Mouse (Mus musculus): ENCODE results near the gene Dnajc6. TPM values are rescaled to one million over a fixed set of nuclear protein-coding genes. Genes with fewer than 3 reads are reported as not detected.

Dnajc6 gene
- polyA plus RNA-seq, 1 experiment from 2014 or later: 2.0 TPM

DNA sequence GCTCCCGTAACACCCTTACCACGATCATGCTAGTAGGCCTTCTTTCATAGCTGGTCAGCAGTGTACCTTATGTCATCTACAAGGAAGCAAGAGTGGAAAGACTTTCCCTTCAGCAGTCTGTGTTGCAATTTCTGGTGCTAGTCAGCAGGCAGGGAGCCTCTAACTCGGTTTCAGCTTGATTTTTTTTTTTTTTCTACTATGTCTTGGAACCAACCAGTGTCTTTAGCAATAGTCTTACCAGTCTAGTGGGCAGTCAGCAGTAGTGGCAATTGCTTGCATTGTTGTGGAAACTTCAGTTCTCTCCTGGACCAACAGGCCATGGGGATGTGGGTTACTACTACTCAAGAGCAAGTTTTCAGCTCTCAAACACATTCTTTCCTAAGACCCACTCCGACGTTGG is 78.9 kb downstream of the Dnajc6 start:
- no peaks in the 10 kb centered on the region for H3K36me3 ChIP-seq
- H3K4me3 ChIP-seq: no peak overlapping the region
- no peak overlapping the region for H3K27ac ChIP-seq
- 89% methylated on average over 5 of the region's 5 CpGs for WGBS
- H3K27me3 ChIP-seq: no peaks in the 10 kb centered on the region
- H3K9me3 ChIP-seq: no peaks in the 10 kb centered on the region
- H3K4me1 ChIP-seq: no peaks in the 10 kb centered on the region
- H3K4me2 ChIP-seq: no peak overlapping the region
- no peak overlapping the region for H3K9ac ChIP-seq
- no peak for ATAC-seq (ENCODE audit: insufficient number of reproducible peaks, insufficient read depth, low FRiP score, low TSS enrichment, low read depth)

DNA sequence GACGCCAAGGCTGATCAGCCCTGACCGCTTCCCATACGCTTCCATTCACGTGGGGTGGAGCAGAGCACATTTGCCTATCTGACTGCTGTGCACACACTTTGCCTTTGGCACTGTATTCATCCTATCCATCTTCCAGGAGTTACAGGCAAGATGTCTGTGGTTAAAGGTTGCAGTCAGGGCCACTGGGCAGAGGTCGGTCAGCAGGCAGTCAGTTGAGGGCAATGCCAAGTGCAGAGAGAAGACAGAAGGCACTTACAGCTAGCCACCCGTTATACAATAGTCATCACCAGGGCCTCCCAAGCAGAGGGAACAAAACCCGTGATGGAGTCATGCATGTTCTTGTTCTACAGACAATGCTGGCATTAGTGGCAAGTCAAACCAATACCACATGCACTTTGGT is 82.3 kb downstream of the Dnajc6 start:
- Histone ChIP-seq H3K27me3 (no peaks in the 10 kb centered on the region), H3K4me2 (no peak overlapping the region), H3K36me3 (no peaks in the 10 kb centered on the region), H3K4me3 (no peak overlapping the region), H3K27ac (no peak overlapping the region), H3K9me3 (no peaks in the 10 kb centered on the region), H3K4me1 (no peaks in the 10 kb centered on the region), H3K9ac (no peak overlapping the region)
- 79% methylated on average over 7 of the region's 7 CpGs for WGBS
- no peak for ATAC-seq (ENCODE audit: insufficient number of reproducible peaks, insufficient read depth, low FRiP score, low TSS enrichment, low read depth)

DNA sequence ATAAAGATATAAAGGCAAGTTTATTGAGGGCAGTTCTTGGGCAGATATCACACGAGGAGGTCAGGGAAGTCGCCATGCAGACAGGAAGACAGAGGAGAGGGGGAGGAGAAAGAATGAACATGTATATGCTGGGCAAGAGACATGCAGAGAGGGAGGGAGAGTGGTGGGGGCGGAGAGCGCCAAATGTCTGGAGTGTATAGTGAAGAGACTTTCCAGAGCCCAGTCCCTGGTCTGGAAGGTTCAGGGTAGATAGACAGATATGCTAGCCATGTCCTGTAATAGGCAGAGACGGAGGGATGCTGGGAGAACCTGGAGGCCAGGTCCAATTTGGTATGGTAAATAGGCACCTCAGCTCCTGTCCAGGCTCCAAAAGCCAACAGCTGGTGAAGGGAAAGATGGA is 83.1 kb downstream of the Dnajc6 start:
- Histone ChIP-seq H3K27ac (no peak overlapping the region), H3K36me3 (no peaks in the 10 kb centered on the region), H3K9ac (no peak overlapping the region), H3K9me3 (no peaks in the 10 kb centered on the region), H3K4me2 (no peak overlapping the region), H3K27me3 (no peaks in the 10 kb centered on the region), H3K4me1 (no peaks in the 10 kb centered on the region), H3K4me3 (no peak overlapping the region)
- 82% methylated on average over 5 of the region's 5 CpGs for WGBS
- no peak for ATAC-seq (ENCODE audit: insufficient number of reproducible peaks, insufficient read depth, low FRiP score, low TSS enrichment, low read depth)

DNA sequence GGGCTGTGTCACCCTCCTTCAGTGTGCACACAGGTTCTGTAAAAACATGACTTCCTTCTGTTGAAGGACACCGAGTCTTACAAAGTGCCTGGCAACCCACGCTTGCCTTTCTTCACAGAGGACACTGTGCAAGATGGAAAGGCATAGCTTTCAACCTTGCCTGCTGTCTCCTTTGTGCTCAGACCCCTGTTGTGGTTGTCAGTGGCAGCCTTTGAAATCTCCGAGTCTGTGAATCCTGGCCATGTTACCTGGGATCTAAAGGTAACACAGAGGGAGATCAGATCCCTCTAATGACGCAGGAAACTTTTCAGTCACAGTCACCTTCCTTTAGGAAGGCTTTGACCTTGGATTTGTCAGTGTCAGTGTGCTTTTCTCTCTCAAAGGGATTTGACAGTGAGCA is 84.7 kb downstream of the Dnajc6 start:
- Histone ChIP-seq H3K4me2 (no peak overlapping the region), H3K4me1 (no peaks in the 10 kb centered on the region), H3K27me3 (no peaks in the 10 kb centered on the region), H3K9me3 (no peaks in the 10 kb centered on the region), H3K36me3 (no peaks in the 10 kb centered on the region), H3K27ac (no peak overlapping the region), H3K9ac (no peak overlapping the region), H3K4me3 (no peak overlapping the region)
- no peak for ATAC-seq (ENCODE audit: insufficient number of reproducible peaks, insufficient read depth, low FRiP score, low TSS enrichment, low read depth)
- 75% methylated on average over 4 of the region's 4 CpGs for WGBS

DNA sequence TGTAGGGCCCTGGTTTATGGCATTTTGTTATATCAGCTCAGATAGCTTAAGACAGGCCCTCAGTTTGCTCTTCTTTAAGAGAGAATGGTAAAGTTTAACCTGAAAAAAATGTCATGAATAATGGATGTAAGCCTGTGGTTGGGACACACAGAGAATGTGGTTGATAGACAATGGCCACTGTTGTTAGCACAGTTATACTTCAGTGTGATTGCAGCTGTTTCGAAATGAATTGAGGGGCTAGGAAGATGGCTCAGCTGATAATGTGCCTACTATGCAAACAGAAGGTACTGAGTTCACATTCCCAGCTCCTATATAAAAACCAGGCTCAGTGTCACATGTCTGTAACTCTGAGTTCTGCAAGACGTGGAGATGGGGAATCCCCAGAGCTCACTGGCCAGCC is 86.4 kb downstream of the Dnajc6 start:
- no peaks in the 10 kb centered on the region for H3K9me3 ChIP-seq
- no peak overlapping the region for H3K4me3 ChIP-seq
- H3K4me1 ChIP-seq: no peaks in the 10 kb centered on the region
- no peaks in the 10 kb centered on the region for H3K36me3 ChIP-seq
- H3K27ac ChIP-seq: no peak overlapping the region
- H3K4me2 ChIP-seq: no peak overlapping the region
- no peaks in the 10 kb centered on the region for H3K27me3 ChIP-seq
- WGBS: 64% methylated on average over 2 of the region's 2 CpGs
- no peak overlapping the region for H3K9ac ChIP-seq
- no peak for ATAC-seq (ENCODE audit: insufficient number of reproducible peaks, insufficient read depth, low FRiP score, low TSS enrichment, low read depth)

DNA sequence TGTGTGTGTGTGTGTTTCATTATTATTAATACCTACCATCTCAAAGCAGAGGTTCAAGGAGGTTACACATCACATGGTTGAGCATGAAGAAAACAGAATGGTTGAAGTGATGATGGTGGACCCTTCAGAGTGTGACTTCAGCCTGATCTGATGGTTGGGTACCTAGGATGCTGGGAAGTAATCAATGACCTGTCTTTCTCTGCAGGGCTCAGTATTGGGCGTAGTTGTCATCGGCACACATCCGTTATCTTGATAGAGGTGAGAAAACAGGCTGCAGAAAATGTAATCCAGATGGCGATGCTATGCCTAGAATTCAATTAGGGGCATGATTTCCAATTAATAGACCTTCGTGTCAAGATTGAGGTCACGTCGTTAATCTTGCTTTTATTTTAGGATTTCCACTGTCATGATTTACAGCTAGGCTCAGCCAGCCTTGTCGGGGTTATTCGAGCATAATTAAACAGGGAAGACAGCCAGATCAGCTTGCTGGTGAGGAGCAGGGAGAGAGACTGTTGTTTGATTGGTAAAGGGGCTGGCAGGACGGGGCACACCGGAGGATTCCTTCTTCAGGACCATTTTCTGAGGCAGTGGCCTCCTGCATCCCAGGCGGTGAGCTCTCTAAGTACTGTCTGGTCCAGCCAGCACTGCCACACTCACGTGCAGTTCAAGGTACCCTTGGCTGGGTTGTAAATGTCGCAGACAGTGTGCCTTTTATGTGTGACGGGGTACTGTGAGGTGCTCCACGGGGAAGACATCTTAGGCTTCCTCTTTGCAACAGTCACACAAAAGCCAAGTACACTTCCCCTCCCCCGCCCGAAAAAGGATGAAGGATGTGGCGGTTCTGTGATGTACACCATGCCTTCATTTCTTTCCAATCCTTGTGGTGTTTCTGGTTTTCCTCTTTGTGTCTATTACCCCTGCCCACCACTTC is 88.3 kb downstream of the Dnajc6 start:
- Histone ChIP-seq H3K27ac (no peak overlapping the region), H3K9ac (no peak overlapping the region), H3K4me2 (no peak overlapping the region), H3K4me1 (no peaks in the 10 kb centered on the region), H3K36me3 (no peaks in the 10 kb centered on the region), H3K4me3 (no peak overlapping the region), H3K27me3 (no peaks in the 10 kb centered on the region), H3K9me3 (no peaks in the 10 kb centered on the region)
- no peak for ATAC-seq (ENCODE audit: insufficient number of reproducible peaks, insufficient read depth, low FRiP score, low TSS enrichment, low read depth)
- WGBS: 69% methylated on average over 19 of the region's 19 CpGs

DNA sequence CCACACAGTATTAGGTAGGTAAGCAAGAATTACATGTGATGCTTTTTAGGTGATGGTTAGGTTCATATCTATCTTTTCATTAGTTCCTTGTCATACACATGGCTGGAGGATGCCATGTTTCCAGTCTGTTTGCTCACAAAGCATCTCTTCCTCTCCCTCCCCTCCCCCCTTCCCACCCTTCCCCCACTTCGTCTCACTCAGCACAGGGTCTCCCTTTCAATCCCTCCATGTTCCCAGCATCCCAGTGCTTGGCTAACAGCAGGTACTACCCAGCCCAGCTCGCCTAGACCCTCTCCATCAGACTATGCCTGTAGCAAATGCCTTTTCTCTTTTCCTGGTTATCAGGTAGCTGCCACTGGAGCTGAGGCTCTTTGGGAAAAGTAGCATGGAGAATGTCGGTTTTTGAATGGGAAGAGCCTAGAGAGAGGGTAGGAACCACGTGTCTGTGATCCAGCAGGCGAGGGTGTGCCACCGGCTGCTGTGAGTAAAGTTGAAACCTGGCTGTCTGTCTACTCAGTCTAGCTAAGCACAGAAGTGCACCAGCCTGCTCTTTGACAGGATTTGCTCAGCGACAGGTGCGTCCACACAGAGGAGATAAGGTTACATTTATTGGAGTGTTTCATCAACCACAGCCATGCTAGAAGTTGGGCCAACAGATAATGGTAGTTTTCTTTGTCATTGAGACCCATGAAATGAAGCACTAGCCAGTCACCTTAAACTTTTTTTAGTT is 89.2 kb downstream of the Dnajc6 start:
- no peak overlapping the region for H3K27ac ChIP-seq
- H3K9ac ChIP-seq: no peak overlapping the region
- H3K4me2 ChIP-seq: no peak overlapping the region
- 54% methylated on average over 8 of the region's 8 CpGs for WGBS
- ATAC-seq (ENCODE audit: insufficient number of reproducible peaks, insufficient read depth, low FRiP score, low TSS enrichment, low read depth): no peak
- no peak overlapping the region for H3K4me3 ChIP-seq
- no peaks in the 10 kb centered on the region for H3K27me3 ChIP-seq
- H3K4me1 ChIP-seq: no peaks in the 10 kb centered on the region
- H3K9me3 ChIP-seq: no peaks in the 10 kb centered on the region
- H3K36me3 ChIP-seq: no peaks in the 10 kb centered on the region

DNA sequence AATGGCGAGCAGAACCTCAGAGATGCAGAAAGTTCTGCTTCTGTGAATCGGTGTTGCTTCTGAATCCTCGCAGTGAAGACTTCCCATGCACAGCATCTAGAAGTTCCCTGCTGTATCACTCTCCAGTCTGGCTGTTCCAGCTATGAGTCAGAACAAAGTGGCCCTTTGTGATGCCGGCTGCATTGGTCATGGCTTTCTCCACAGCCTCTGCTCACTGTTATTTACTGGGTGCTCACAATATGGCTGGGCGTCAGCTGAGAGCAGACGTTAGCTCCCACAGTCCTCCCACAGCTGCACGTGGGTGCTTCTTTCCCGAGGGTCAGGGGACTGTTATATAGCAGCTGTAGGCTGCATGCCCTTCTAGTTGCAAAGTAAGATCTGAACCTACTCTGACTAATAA is 92.5 kb downstream of the Dnajc6 start:
- Histone ChIP-seq H3K27ac (no peak overlapping the region), H3K4me1 (no peaks in the 10 kb centered on the region), H3K9ac (no peak overlapping the region), H3K27me3 (no peaks in the 10 kb centered on the region), H3K36me3 (no peaks in the 10 kb centered on the region), H3K4me2 (no peak overlapping the region), H3K9me3 (no peaks in the 10 kb centered on the region), H3K4me3 (no peak overlapping the region)
- no peak for ATAC-seq (ENCODE audit: insufficient number of reproducible peaks, insufficient read depth, low FRiP score, low TSS enrichment, low read depth)
- 55% methylated on average over 8 of the region's 8 CpGs for WGBS

DNA sequence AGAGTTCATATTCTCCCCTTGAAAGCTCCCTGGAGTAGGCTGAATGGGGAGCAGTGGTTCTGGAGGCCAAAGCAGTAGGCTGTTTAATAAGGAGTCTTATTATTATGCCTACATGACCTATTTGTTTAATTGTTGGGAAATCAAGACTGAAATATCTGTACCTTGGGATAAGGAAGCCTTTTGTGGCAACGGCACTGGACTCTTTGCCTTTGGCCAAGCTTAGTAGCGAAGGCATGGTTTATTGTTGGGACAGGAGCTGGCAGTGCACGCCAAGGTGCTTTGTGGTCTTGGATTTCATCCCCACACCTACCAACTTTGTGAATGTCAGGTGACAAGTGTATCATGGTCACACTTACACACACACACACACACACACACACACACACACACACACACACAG is 93.3 kb downstream of the Dnajc6 start:
- Histone ChIP-seq H3K4me3 (no peak overlapping the region), H3K4me1 (no peaks in the 10 kb centered on the region), H3K27me3 (no peaks in the 10 kb centered on the region), H3K9me3 (no peaks in the 10 kb centered on the region), H3K27ac (no peak overlapping the region), H3K36me3 (no peaks in the 10 kb centered on the region), H3K4me2 (no peak overlapping the region), H3K9ac (no peak overlapping the region)
- no peak for ATAC-seq (ENCODE audit: insufficient number of reproducible peaks, insufficient read depth, low FRiP score, low TSS enrichment, low read depth)
- 89% methylated on average over 3 of the region's 3 CpGs for WGBS

DNA sequence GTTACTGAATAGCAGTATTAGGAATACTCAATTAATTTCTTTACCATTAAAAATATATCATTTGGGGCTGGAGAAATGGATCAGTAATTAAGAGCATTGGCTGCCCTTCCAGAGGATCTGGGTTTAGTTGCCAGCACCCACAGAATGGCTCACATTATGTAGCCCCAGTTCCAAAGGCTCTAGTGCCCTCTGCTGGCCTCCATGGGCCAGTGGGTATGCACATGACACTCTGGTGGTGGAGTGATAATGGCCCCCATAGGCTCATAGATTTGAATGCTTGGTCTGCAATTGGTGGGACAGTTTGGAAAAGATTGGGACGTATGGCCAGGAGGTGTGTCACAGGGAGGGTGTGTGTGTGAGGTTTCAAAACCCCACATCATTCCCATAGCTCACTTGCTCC is 95.0 kb downstream of the Dnajc6 start:
- H3K36me3 ChIP-seq: no peaks in the 10 kb centered on the region
- no peaks in the 10 kb centered on the region for H3K27me3 ChIP-seq
- H3K9me3 ChIP-seq: no peaks in the 10 kb centered on the region
- H3K4me2 ChIP-seq: no peak overlapping the region
- 96% methylated on average over 1 of the region's 1 CpGs for WGBS
- H3K4me1 ChIP-seq: no peaks in the 10 kb centered on the region
- no peak overlapping the region for H3K4me3 ChIP-seq
- ATAC-seq (ENCODE audit: insufficient number of reproducible peaks, insufficient read depth, low FRiP score, low TSS enrichment, low read depth): no peak
- no peak overlapping the region for H3K27ac ChIP-seq
- H3K9ac ChIP-seq: no peak overlapping the region

DNA sequence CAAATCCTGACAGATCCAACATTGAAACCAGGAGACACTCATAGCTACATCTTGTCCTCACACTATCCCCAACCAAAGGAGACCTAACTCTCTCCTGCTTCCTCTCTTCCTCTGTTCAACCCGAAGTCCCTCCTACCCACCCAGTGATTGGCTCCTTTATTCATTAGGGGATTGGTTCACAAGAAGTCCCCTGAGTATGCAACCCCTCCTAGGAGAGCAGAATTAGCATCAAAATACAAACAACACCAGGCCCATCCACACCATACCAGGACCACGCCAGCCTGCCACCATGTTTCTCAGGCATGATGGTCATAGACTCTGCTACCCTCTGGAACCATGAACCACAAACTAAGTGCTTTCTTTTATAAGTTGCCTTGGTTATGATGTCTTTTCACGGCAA is 96.0 kb downstream of the Dnajc6 start:
- no peak for ATAC-seq (ENCODE audit: insufficient number of reproducible peaks, insufficient read depth, low FRiP score, low TSS enrichment, low read depth)
- Histone ChIP-seq H3K4me2 (no peak overlapping the region), H3K9me3 (no peaks in the 10 kb centered on the region), H3K9ac (no peak overlapping the region), H3K36me3 (no peaks in the 10 kb centered on the region), H3K27ac (no peak overlapping the region), H3K27me3 (no peaks in the 10 kb centered on the region), H3K4me3 (no peak overlapping the region), H3K4me1 (no peaks in the 10 kb centered on the region)
- WGBS: 81% methylated on average over 3 of the region's 3 CpGs

DNA sequence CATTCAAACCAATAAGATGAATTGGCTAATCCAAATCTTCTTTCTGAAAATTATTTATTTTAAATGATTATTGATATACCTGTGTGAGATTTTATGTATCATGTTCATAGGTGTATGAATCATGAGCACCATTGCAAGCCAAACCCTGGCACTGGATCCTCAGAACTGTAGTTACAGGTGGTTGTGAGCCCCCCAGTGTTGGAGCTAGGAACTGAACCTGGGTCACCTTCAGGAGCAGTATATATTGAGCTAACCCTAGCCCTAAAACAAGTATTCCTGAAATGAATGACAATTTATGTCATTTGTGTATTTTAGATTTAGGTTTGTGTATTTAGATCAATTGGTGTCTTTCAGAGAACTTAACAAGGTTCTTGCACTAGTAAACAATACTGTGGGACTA is 105.3 kb downstream of the Dnajc6 start:
- H3K9me3 ChIP-seq: no peaks in the 10 kb centered on the region
- no peak overlapping the region for H3K9ac ChIP-seq
- H3K36me3 ChIP-seq: no peaks in the 10 kb centered on the region
- H3K27ac ChIP-seq: no peak overlapping the region
- H3K4me1 ChIP-seq: no peaks in the 10 kb centered on the region
- no peaks in the 10 kb centered on the region for H3K27me3 ChIP-seq
- no peak overlapping the region for H3K4me3 ChIP-seq
- no peak for ATAC-seq (ENCODE audit: insufficient number of reproducible peaks, insufficient read depth, low FRiP score, low TSS enrichment, low read depth)
- H3K4me2 ChIP-seq: no peak overlapping the region

Measured in embryonic facial prominence, embryonic 13.5 days (tissue).